Mouse (Mus musculus): ENCODE measurements around the gene Zfp943. TPM values are rescaled to one million over a fixed set of nuclear protein-coding genes. Genes with fewer than 3 reads are reported as not detected.

Zfp943 gene
- polyA plus RNA-seq (2012; rRNA removed), result 0.60 and 1.1 TPM in 2 replicates

DNA sequence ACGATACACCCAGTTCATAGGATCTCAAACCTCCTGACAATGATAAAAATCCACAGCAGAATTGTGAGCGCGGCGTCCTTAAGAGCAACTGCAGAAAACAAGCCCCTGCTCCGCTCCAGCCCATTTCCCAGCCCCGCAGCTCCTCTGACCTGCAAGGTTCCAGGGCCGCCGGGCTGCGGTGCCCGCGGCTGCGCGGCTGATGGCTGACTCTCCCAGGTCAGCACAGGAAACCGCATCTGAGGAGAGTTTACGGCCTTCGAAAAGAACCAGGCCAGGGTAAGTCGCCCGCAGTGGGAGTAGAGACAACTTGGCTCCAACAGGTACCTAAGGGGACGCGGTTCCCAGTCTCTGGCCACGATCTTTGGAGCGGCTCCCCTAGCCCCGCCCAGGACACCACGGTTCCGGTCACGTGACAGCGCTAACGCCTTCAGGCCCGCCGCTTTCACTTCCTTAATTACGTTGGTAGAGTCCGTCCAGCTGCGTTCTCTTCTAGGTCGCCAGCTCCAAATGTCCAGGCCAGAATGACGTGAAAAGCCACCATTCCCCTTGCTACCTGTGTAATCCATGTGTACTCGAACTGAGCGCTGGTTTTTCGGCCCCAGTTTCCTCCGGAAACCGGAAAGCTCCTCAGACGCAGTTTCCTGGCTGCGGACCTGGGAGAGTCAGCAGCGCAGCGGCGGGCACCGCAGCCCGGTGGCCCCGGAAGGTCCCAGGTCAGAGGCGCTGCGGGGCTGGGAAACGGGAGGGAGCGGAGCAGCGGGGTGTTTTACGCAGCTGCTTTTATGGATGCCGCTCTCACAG, at the start of gene Zfp943, which contains the start of gene Zfp942:
Zfp943 (plus strand) TSS at position 446 of the 801 bp plus-strand sequence.
Zfp942 (minus strand) TSS at position 358 of the 801 bp plus-strand sequence.

Other genes with a start within 250 kb of the Zfp943 start
- gene Zfp229, start 231.8 kb upstream of the Zfp943 start, polyA plus RNA-seq (2012; rRNA removed), result 0.64 and 1.1 TPM in 2 replicates
- gene Zfp820, start 116.8 kb upstream of the Zfp943 start, polyA plus RNA-seq (2012; rRNA removed), result 0.06 TPM in 1 of 2 replicates, not detected in the other
- gene Zfp995, start 52.6 kb upstream of the Zfp943 start, polyA plus RNA-seq (2012; rRNA removed), result 0.18 and 0.26 TPM in 2 replicates
- 0.31 and 0.37 TPM in 2 replicates for gene Zfp942, start 88 bp upstream of the Zfp943 start, polyA plus RNA-seq (2012; rRNA removed)
- gene Zfp947, start 203.6 kb downstream of the Zfp943 start, polyA plus RNA-seq (2012; rRNA removed), result 0.05 TPM in 1 of 2 replicates, not detected in the other